Mouse (Mus musculus) myocyte (in vitro differentiated cells): ENCODE data around the gene Cd180.

Experiments used
- CEBPB ChIP-seq: IDR thresholded peaks from 2 replicates; pipeline ENCODE4 v1.6.1; 2011; ENCODE audit warnings: mild to moderate bottlenecking, moderate library complexity; ENCODE audit not compliant: poor library complexity, insufficient read depth, severe bottlenecking
- E2F4 ChIP-seq: IDR thresholded peaks from one replicate; pipeline ENCODE4 v1.6.1; 2011; ENCODE audit warnings: mild to moderate bottlenecking, control low read depth, moderate library complexity; ENCODE audit not compliant: insufficient read depth
- MAX ChIP-seq: IDR thresholded peaks from one replicate; pipeline ENCODE4 v1.6.1; 2011; ENCODE audit warnings: low read depth, mild to moderate bottlenecking, control low read depth
- MYOD1 ChIP-seq, 3 experiments: IDR thresholded peaks; one replicate each; pipeline ENCODE4 v1.6.1; 2011; ENCODE audit warnings: control low read depth in 2 of 3, low read depth in 2 of 3, mild to moderate bottlenecking in 2 of 3, moderate library complexity in 1 of 3; ENCODE audit not compliant: insufficient read length in 2 of 3, control insufficient read depth in 1 of 3
- MYOG ChIP-seq, 3 experiments: IDR thresholded peaks; one replicate each; pipeline ENCODE4 v1.6.1; 2011; ENCODE audit warnings: control low read depth in 2 of 3, low read depth in 2 of 3, mild to moderate bottlenecking in 2 of 3; ENCODE audit not compliant: insufficient read length in 2 of 3, control insufficient read depth in 1 of 3, insufficient read depth in 1 of 3
- POLR2A ChIP-seq: IDR thresholded peaks from one replicate; pipeline ENCODE4 v1.6.1; 2011; ENCODE audit warnings: low read depth, mild to moderate bottlenecking, control low read depth, moderate library complexity; ENCODE audit not compliant: insufficient read length
- POLR2AphosphoS2 ChIP-seq: IDR thresholded peaks from one replicate; pipeline ENCODE4 v1.6.1; 2011; ENCODE audit warnings: low read depth, control low read depth; ENCODE audit not compliant: insufficient read length
- REST ChIP-seq: IDR thresholded peaks from one replicate; pipeline ENCODE4 v1.6.1; 2011; ENCODE audit warnings: mild to moderate bottlenecking, control low read depth, moderate library complexity; ENCODE audit not compliant: insufficient read depth, insufficient read length
- TCF12 ChIP-seq: IDR thresholded peaks from one replicate; pipeline ENCODE4 v1.6.1; 2011; ENCODE audit warnings: mild to moderate bottlenecking, control low read depth; ENCODE audit not compliant: poor library complexity, insufficient read depth, severe bottlenecking
- USF1 ChIP-seq: IDR thresholded peaks from one replicate; pipeline ENCODE4 v1.6.1; 2011; ENCODE audit warnings: low read depth, mild to moderate bottlenecking, control low read depth, moderate library complexity

DNA sequence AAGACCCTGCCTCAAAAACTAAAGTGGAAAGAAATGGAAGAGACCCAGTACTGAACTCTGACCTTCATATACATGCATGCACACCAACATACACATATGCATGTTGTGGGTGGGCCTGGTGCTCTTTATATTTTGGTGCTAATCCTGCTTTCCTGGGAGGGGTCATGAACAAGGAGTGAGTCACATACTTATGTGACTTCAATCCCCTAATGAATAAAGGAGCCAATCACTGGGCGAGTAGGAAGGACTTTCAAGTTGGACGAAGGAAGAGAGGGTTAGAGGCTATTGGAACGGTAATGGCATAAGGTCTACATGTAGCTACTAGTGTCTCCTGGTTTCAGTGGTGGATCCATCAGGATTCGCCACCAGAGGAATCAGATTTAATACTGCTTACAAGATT, 26.0 kb upstream of the Cd180 start:
- TF ChIP-seq REST (no peak), CEBPB (no peak), POLR2A (no peak), POLR2AphosphoS2 (no peak), MYOG (IDR thresholded peaks at IDR 0.05; ENCODE audit: control insufficient read depth in 1 of 3, insufficient read depth in 1 of 3, insufficient read length in 2 of 3, low read depth in 2 of 3) (no peak), TCF12 (no peak), USF1 (no peak), MAX (no peak), E2F4 (no peak), MYOD1 (IDR thresholded peaks at IDR 0.05; ENCODE audit: control insufficient read depth in 1 of 3, insufficient read length in 2 of 3, low read depth in 2 of 3) (no peak)
